Mouse (Mus musculus) A20 (cell line): ENCODE results near the gene Spata31d1b.
"Not testable (repeated sequence)": the region's sequence is repeated elsewhere in the genome, so short reads cannot be mapped to it uniquely, and the experiment has no call there.

ENCODE experiments used
- DNase-seq: peaks from one replicate; pipeline ENCODE4 v3.0.0-alpha.2; 2011; ENCODE audit warnings: low read depth, low spot score

Gene Spata31d1b

DNA sequence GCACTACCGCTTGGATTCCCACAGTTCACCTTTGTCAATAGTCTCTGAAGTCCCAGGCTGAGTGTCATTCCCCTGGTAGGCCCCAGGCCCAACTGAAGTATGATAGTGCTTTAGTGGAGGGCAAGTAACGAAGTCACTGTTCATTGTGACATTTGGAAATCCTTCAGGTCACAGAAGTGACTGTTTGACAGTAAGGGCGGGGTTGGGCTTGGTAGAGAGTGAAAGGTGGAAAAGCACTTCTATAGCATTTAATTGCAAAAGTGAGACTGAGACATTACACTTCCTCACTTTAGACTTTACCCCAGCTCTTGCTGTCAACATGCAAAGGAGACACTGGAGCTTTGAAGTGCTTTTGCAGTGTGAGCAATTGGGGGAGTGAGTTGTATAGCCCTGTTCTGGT lies 18.1 kb upstream of the Spata31d1b start, which contains the start of gene 4921517D22Rik:
TSS of gene 4921517D22Rik (minus strand) at position 101 of the 400 bp plus-strand sequence.
- DNase-seq = no peak

- no peak for DNase-seq
Measured at GRCm38 (mm10) chr13:59695781-59696180, 16.3 kb upstream of the Spata31d1b start.

GRCm38 (mm10) chr13:59699131-59699530 lies 13.0 kb upstream of the Spata31d1b start:
- DNase-seq = no peak

- DNase-seq = not testable (repeated sequence)
Measured at GRCm38 (mm10) chr13:59700137-59700536, 11.9 kb upstream of the Spata31d1b start.

- DNase-seq = no peak
Measured at GRCm38 (mm10) chr13:59703514-59703913, 8.6 kb upstream of the Spata31d1b start.

- DNase-seq = no peak
Measured at GRCm38 (mm10) chr13:59704562-59704961, 7.5 kb upstream of the Spata31d1b start.

DNA sequence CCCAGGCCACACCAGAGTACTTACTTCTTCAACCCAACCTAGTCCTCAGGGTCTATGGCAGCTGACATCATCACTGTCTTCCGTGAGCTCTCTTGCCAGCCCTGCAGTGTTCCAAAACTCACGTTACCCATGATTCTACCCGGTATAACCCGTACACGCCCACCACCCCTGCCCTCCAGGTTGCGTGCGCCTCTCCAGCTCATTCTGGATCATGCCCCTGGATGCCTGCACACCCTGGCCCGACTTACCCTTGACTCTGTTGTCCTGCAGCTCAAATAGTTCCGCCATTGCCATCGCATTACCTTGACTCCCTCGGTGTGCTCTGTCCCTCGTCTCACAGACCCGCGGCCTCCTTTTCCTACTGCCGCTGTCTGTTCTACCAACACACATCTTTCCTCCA lies 1.9 kb upstream of the Spata31d1b start, which contains the start of gene Spata31d1a:
TSS of gene Spata31d1a (minus strand) at position 101 of the 400 bp plus-strand sequence.
- DNase-seq = no peak

GRCm38 (mm10) chr13:59713710-59714109 lies 1.6 kb downstream of the Spata31d1b start:
- peak; percentile 44 for DNase-seq

GRCm38 (mm10) chr13:59718857-59719440 lies 6.9 kb downstream of the Spata31d1b start:
- DNase-seq = not testable (repeated sequence)

- DNase-seq = no peak
Measured at GRCm38 (mm10) chr13:59719475-59719874, 7.4 kb downstream of the Spata31d1b start.

DNA sequence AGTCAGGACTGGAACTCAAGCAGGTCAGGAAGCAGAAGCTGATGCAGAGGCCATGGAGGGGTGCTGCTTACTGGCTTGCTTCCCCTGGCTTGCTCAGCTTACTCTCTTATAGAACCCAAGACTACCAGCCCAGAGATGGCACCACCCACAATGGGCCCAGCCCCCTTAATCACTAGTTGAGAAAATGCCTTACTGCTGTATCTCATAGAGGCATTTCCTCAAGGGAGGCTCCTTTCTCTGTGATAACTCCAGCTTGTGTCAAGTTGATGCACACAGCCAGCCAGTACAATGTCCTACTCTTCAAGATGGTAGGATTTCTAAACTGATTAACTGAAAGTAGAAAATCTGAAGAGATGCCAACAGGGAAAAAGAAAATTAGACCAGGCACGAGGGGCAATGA lies 10.0 kb downstream of the Spata31d1b start:
- DNase-seq = not testable (repeated sequence)

GRCm38 (mm10) chr13:59726139-59726867 lies 14.2 kb downstream of the Spata31d1b start:
- DNase-seq = no peak

- DNase-seq = peak; percentile 80
Measured at GRCm38 (mm10) chr13:59728378-59729093, 16.5 kb downstream of the Spata31d1b start.

DNA sequence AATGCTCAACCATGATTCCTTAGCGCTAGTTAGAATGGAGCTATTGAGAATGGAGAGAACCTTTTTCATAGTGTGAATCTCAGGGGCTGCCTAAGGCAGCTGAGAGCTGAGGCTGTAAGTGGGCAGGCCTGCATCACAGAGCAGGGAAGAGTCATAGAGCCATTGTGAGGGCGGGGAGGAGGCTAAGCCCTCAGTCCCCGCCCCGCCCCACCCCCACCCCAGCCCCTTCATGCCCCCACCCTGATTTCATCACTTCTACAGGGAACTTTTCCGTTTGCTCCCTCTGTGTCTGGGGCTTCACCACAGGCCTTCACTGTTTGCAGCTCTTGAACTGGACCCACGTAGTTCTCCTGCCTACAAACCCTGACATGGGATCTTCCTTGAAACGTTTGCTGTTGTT lies 19.6 kb downstream of the Spata31d1b start, which contains the start of gene Spata31d1d:
TSS of gene Spata31d1d (minus strand) at position 101 of the 400 bp plus-strand sequence.
- no peak for DNase-seq

- no peak for DNase-seq
Measured at GRCm38 (mm10) chr13:59733936-59734335, 21.9 kb downstream of the Spata31d1b start.

- DNase-seq = not testable (repeated sequence)
Measured at GRCm38 (mm10) chr13:59734347-59734746, 22.3 kb downstream of the Spata31d1b start.

DNA sequence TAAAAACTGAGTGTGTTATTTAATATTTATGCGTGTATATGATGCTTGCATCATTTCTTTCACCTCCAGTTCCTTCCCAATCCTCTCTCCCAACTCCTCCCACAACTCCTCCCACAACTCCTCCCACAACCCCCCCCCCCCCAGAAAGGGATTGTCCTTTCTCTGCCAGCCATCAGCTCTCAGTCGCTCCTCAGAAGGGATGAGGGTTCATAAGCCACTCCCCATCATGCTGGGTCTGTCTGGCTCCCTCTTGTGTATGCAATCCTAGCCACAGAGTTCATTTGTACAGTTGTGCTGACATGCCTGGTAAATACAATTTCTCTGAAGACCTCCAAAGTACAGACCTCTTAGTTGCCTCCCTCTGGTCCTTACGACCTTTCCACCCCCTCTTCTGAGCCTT lies 23.1 kb downstream of the Spata31d1b start:
- DNase-seq = no peak

DNA sequence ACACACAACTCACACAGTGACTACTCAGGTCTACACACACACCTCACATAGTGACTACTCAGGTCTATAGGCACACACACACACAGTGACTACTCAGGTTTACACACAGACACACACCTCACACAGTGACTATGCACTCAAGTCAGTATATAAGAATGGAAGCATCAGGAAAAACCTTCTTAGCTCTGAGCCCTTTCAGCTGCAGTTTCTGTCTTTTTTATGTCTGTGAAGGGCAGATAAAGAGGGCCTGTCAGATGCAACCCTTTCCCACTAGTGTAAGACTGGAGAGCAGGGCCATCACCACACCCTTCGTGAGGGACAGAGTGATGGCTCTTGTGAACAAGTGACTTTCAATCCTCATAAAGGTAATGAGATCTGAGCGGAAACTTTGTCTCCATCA lies 26.4 kb downstream of the Spata31d1b start:
- DNase-seq = no peak

- no peak for DNase-seq
Measured at GRCm38 (mm10) chr13:59739397-59739796, 27.3 kb downstream of the Spata31d1b start.

GRCm38 (mm10) chr13:59741096-59741495 lies 29.0 kb downstream of the Spata31d1b start:
- no peak for DNase-seq

DNA sequence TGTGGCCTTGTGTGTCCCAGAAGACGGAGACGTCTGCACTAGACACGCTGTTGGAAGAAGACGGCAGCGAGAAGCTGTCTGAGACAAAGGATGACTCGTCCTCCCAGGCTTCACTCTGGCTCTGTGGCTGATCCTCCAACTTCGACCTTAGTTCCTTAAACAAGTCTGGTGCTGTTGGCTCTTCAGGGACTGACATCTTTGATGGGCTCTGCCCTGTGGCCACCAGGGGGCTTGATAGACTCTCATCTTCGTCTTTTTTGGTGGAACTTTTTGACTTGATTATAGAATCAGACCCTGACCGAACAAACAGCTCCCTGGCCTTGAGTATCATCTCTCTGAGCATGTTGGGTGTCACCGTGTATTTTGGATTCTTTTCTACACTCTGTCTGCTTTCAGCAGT lies 29.6 kb downstream of the Spata31d1b start:
- DNase-seq = peak; percentile 13

DNA sequence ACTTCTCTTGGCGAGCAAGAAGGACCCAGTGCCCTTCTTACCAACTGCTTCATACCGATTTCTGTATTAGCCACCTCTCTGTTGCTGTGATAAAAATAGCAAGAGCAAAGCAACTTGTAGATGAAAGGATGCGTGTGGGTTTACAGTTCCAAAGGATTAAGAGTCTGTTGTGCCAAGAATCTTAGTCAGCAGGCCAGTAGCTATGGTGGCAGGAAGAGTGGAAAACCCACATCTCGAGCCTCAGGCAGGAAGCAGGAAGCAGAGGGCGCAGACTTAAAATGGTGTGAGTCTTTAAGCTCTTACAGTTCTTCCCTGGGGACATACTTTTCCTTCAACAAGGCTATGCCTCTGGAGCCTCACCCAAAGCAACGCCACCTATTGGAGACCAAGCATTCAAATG lies 33.4 kb downstream of the Spata31d1b start:
- DNase-seq = no peak
